Mouse (Mus musculus) liver, embryonic 14.5 days (tissue): ENCODE results near the gene Ttll11. TPM values are rescaled to one million over a fixed set of nuclear protein-coding genes. Genes with fewer than 3 reads are reported as not detected.

Experiments used
- ATAC-seq: fragments of 200-750 bp; cut with Nextera tagmentation; 2 replicates; pipeline ENCODE4 v1.8.0; 2017; ENCODE audit warnings: moderate number of reproducible peaks, mild to moderate bottlenecking, moderate library complexity; ENCODE audit not compliant: insufficient read depth
- DNase-seq, 3 experiments: peaks; one replicate each; pipeline ENCODE4 v3.0.0-alpha.2; 2012 to 2013; ENCODE audit warnings: low read depth in 3 of 3, low spot score in 3 of 3
- H3K27ac ChIP-seq: fragments of 300-500 bp; sonication (generic); 2 replicates; pipeline ENCODE4 v1.5.1; 2014; ENCODE audit warnings: moderate library complexity, mild to moderate bottlenecking, control low read depth, inconsistent platforms
- H3K27me3 ChIP-seq: fragments of 300-500 bp; sonication (generic); 2 replicates; pipeline ENCODE4 v1.6.1; 2014; ENCODE audit warnings: mild to moderate bottlenecking, low read length, moderate library complexity; ENCODE audit not compliant: control insufficient read depth, insufficient read depth
- H3K36me3 ChIP-seq: fragments of 300-500 bp; sonication (generic); replicated peaks from 2 replicates; pipeline ENCODE4 v1.6.1; 2014; ENCODE audit warnings: low read depth; ENCODE audit not compliant: control insufficient read depth, insufficient read depth
- H3K4me1 ChIP-seq, 2 experiments: fragments of 200-500 bp in 1 of 2; fragments of 300-500 bp in 1 of 2; sonication (generic) in 1 of 2; replicated peaks; 2 replicates each; pipeline ENCODE4 v1.6.1; 2012 to 2014; ENCODE audit warnings: antibody characterized with exemption in 1 of 2, inconsistent platforms in 1 of 2, low read length in 1 of 2; ENCODE audit not compliant: control insufficient read depth in 2 of 2, insufficient read depth in 2 of 2
- H3K4me2 ChIP-seq: fragments of 300-500 bp; sonication (generic); 2 replicates; pipeline ENCODE4 v1.6.1; 2014; ENCODE audit warnings: low read depth, mild to moderate bottlenecking, control low read depth, moderate library complexity
- H3K4me3 ChIP-seq, 2 experiments: fragments of 200-500 bp in 1 of 2; fragments of 300-500 bp in 1 of 2; sonication (generic) in 1 of 2; 2 replicates each; pipeline ENCODE4 v1.5.1; 2012 to 2014; ENCODE audit warnings: low read depth in 2 of 2, low read length in 2 of 2, mild to moderate bottlenecking in 2 of 2, control low read depth in 1 of 2, inconsistent platforms in 1 of 2, moderate library complexity in 1 of 2; ENCODE audit not compliant: insufficient read depth in 1 of 2
- H3K9ac ChIP-seq: fragments of 300-500 bp; sonication (generic); replicated peaks from 2 replicates; pipeline ENCODE4 v1.6.1; 2014; ENCODE audit warnings: mild to moderate bottlenecking, control low read depth, moderate library complexity
- H3K9me3 ChIP-seq: fragments of 300-500 bp; sonication (generic); 2 replicates; pipeline ENCODE4 v1.6.1; 2016; ENCODE audit warnings: low read length, mixed read lengths; ENCODE audit not compliant: control insufficient read depth
- CTCF ChIP-seq: IDR thresholded peaks from 2 replicates; pipeline ENCODE4 v1.5.1; 2016; ENCODE audit warnings: antibody characterized with exemption, low read depth, control low read depth
- EP300 ChIP-seq: IDR thresholded peaks from 2 replicates; pipeline ENCODE4 v1.6.1; 2016; ENCODE audit warnings: antibody characterized with exemption, low read depth
- WGBS: fragments of 180-500 bp; shearing (Covaris S2); extraction: QIAGEN DNeasy Blood & Tissue Kit; methylation state at CpG from one replicate; pipeline ENCODE4 v1.1.7; 2014; ENCODE audit not compliant: insufficient replicate concordance; 5-methylcytosine and 5-hydroxymethylcytosine counted together
- polyA plus RNA-seq, 2 experiments: library from polyadenylated mRNA; depleted of rRNA in 1 of 2; stranded (reverse) in 1 of 2; unstranded in 1 of 2; fragments of >200 nt; fragmentation: Nextera tagmentation in 1 of 2; extraction: Ambion mirVana in 1 of 2; gene quantifications; 2 replicates each; pipeline versions ENCODE4 v1.2.1 to v1.2.3; 2012 to 2014

Ttll11 gene
- polyA plus RNA-seq, 2 experiments, result 0.42 to 0.83 TPM

- ATAC-seq (no peak), DNase-seq (no peak)
- H3K36me3 ChIP-seq, result no peaks in the 10 kb centered on the region
- H3K4me2 ChIP-seq, result no peak overlapping the region
- H3K27me3 ChIP-seq, result peaks cover 3% of the 10 kb centered on the region; the same call in 1 of the 2 replicates
- no peak overlapping the region for H3K4me3 ChIP-seq
- no peak overlapping the region for H3K27ac ChIP-seq
- TF ChIP-seq EP300 (no peak), CTCF (no peak)
- no peaks in the 10 kb centered on the region; a peak in 1 of 4 replicates for H3K4me1 ChIP-seq
- H3K9me3 ChIP-seq, result no peaks in the 10 kb centered on the region
- 18% methylated on average over 9 of the region's 9 CpGs for WGBS
- no peak overlapping the region for H3K9ac ChIP-seq
These were observed 97.3 kb downstream of the Ttll11 start for GRCm38 (mm10) chr2:35882336-35882987.

DNA sequence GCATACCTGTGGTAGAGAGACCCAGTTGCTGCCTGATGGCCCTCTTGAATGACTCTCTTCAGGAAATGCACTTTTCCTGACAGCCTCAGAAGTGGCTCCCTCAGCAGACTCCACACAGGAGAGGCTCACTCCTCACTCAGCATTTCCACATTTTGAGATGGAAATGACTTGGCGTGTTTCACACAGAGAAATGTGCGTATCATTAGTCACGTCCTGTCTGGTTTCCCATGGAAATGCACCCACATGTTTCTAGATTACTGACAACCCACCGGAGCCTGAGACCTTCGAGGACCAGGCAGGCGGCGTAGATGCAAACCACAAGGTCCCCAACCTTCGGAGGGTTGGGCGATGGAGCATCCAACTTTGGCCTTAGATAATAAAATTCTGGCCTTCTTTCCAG is 97.8 kb downstream of the Ttll11 start:
- H3K36me3 ChIP-seq, result no peaks in the 10 kb centered on the region
- no peak for TF ChIP-seq EP300
- no peak for TF ChIP-seq CTCF
- H3K9me3 ChIP-seq, result no peaks in the 10 kb centered on the region
- no peak overlapping the region for H3K4me2 ChIP-seq
- H3K4me3 ChIP-seq, result no peak overlapping the region
- H3K27ac ChIP-seq, result no peak overlapping the region
- H3K27me3 ChIP-seq, result peaks cover 3% of the 10 kb centered on the region; the same call in 1 of the 2 replicates
- DNase-seq, result no peak
- ATAC-seq, result no peak
- WGBS, result 19% methylated on average over 9 of the region's 9 CpGs
- no peak overlapping the region for H3K9ac ChIP-seq
- H3K4me1 ChIP-seq, result no peaks in the 10 kb centered on the region

DNA sequence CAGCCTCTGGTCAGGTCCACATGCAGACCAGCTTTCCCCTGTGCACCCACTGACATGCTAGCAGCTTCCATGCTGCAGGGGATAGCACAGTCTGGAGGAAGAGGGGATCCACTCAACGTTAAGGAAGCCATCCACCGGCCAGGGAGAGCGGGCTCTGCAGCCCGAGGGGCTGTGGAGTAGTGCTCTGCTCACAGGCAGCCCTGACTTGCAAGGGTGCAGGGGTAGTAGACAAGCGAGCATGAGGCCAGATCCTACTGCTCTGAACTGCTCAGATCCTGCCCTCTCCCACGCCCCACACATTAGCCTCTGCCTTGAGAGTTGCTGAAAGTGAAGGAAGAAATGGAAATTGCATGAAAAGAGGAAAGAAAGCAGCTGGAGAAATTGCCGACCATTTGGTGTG is 99.4 kb downstream of the Ttll11 start:
- TF ChIP-seq EP300 (no peak), CTCF (no peak)
- no peak overlapping the region for H3K9ac ChIP-seq
- peaks cover 3% of the 10 kb centered on the region; the same call in 1 of the 2 replicates for H3K27me3 ChIP-seq
- H3K27ac ChIP-seq, result no peak overlapping the region
- H3K4me1 ChIP-seq, result no peaks in the 10 kb centered on the region
- H3K4me2 ChIP-seq, result no peak overlapping the region
- 42% methylated on average over 7 of the region's 7 CpGs for WGBS
- H3K4me3 ChIP-seq, result no peak overlapping the region
- DNase-seq (no peak), ATAC-seq (no peak)
- no peaks in the 10 kb centered on the region for H3K36me3 ChIP-seq
- H3K9me3 ChIP-seq, result no peaks in the 10 kb centered on the region

DNA sequence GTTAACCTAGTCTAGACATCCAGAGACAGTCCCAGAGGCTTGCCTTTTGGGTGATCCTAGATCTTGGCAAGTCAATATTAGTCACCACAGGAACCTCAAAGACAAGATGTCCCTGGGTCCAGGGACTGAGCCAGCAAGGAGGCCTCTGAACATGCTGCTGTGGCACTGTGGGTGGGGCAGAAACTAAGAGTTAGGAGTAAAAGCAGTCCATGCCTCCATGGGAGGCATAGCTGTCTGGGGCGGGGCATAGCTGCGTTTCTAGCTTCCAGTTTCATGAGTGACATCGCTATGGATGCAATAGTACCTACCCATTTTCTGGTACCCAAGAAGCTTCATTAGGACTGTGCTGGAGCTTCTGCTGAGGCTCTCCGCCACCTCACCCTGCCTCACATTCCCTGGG is 99.8 kb downstream of the Ttll11 start:
- ATAC-seq (no peak), DNase-seq (no peak)
- Histone ChIP-seq H3K27me3 (peaks cover 3% of the 10 kb centered on the region; the same call in 1 of the 2 replicates), H3K27ac (no peak overlapping the region), H3K9me3 (no peaks in the 10 kb centered on the region), H3K9ac (no peak overlapping the region), H3K36me3 (no peaks in the 10 kb centered on the region), H3K4me3 (no peak overlapping the region), H3K4me2 (no peak overlapping the region), H3K4me1 (no peaks in the 10 kb centered on the region)
- 55% methylated on average over 4 of the region's 4 CpGs for WGBS
- TF ChIP-seq CTCF, result no peak
- no peak for TF ChIP-seq EP300

DNA sequence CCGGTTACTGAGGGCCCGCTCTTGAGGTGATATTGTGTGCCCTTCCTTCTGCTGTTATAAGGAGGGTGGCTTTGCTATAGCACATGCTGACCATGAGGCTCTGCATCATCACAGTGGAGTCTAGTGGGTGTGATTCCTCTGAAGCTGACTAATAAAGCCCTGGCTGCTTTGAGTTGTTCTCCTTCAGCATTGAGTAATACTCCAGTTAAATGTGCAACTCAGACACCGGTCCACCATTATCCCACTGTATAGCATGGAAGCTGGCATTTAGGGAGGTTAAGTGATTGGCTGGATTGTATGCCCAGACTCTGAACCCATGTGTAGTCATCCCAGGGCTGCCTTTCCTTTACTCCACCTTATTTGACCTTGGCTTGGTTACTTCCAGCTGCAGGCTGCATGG is 101.2 kb downstream of the Ttll11 start:
- Histone ChIP-seq H3K9ac (no peak overlapping the region), H3K4me1 (no peaks in the 10 kb centered on the region), H3K4me2 (no peak overlapping the region), H3K9me3 (no peaks in the 10 kb centered on the region), H3K36me3 (no peaks in the 10 kb centered on the region), H3K27ac (no peak overlapping the region), H3K4me3 (no peak overlapping the region), H3K27me3 (peaks cover 3% of the 10 kb centered on the region; the same call in 1 of the 2 replicates)
- ATAC-seq (no peak), DNase-seq (no peak)
- WGBS, result 67% methylated on average over 3 of the region's 3 CpGs
- TF ChIP-seq CTCF (no peak), EP300 (no peak)
